Mouse (Mus musculus) spleen, adult 2 months (tissue): ENCODE results near the gene Sowahc.

Experiments
- CTCF ChIP-seq: fragments of 200-500 bp; IDR thresholded peaks from 2 replicates; pipeline ENCODE4 v1.5.1; 2011; ENCODE audit warnings: mild to moderate bottlenecking, inconsistent platforms; ENCODE audit not compliant: insufficient read depth, insufficient read length, insufficient replicate concordance; ENCODE audit errors: extremely low read depth
- POLR2A ChIP-seq: fragments of 200-500 bp; IDR thresholded peaks from 2 replicates; pipeline ENCODE4 v1.6.1; 2011; ENCODE audit warnings: low read depth, low read length, inconsistent platforms

- TF ChIP-seq POLR2A (no peak), CTCF (no peak)
These were observed 40.3 kb downstream of the Sowahc start for GRCm38 (mm10) chr10:59262021-59262420.
